Mouse (Mus musculus): ENCODE measurements around the gene Capzb. TPM values are rescaled to one million over a fixed set of nuclear protein-coding genes. Genes with fewer than 3 reads are reported as not detected.
A peak's percentile ranks its signal among the peaks of the same experiment; 100 is the strongest.

The Capzb gene
- polyA plus RNA-seq, 1 experiment, result 167 TPM

DNA sequence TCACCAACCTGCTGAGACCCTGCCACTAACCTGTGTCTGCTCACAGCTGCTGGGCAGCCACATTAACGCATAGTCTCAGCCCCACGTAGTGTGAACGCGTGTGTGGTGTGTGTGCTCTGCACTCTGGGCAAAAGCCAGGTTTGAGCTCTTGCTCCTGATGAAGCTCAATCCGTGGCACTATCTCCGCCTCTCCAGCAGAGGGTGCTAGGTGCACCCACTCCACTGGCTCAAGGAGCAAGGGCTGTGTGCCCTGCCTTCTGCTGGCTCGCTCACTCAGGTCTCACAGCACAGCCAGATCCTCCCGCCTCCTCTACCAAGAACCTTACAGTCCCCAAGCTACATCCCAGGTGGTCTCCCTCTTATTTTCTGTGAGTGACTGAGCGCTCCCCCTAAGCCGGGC, 96.3 kb downstream of the Capzb start:
- no peak for TF ChIP-seq POLR2A (IDR thresholded peaks at IDR 0.05; ENCODE audit: control insufficient read depth, extremely low read depth, insufficient read depth, low read length, poor library complexity)
- peak; percentile 75 for TF ChIP-seq CTCF (IDR thresholded peaks at IDR 0.05; ENCODE audit: borderline replicate concordance, control insufficient read depth, extremely low read depth, insufficient read depth, low read length, poor library complexity)
- 0 out of 2 replicates have a peak, but pooled peaks cover 10% of the 10 kb centered on the region for H3K36me3 ChIP-seq (ENCODE audit: control insufficient read depth, insufficient read depth, low read length)
- H3K27me3 ChIP-seq (ENCODE audit: control insufficient read depth, insufficient read depth, low read length), result no peaks in the 10 kb centered on the region
- 89% methylated on average over 10 of the region's 10 CpGs for WGBS
- peak; percentile 23 for DNase-seq
- no peak overlapping the region for H3K27ac ChIP-seq (ENCODE audit: control insufficient read depth, insufficient read depth, low read length)
- H3K4me1 ChIP-seq (replicated peaks; ENCODE audit: control insufficient read depth, insufficient read depth, low read length), result no peaks in the 10 kb centered on the region
- H3K4me3 ChIP-seq (ENCODE audit: control insufficient read depth, insufficient read depth, low read length), result no peak overlapping the region

DNA sequence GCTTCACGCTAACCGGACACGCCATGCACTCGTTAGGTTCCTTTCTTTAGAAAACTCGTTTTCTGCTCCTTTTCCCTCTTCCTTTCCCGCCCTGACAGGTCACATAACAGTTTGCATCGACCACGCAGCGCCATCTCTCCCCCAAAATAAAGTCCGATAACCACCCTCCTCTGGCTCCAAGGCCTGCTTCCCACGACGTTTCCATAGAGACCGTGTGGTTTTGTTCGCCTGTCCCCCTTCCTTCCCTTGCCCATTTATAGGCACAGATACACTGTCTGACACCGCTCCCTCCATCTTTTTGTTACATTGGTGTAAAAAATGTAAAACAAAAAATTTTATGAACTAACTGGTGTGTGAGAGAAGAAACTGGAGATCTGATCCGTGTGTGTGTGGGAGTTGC, 98.4 kb downstream of the Capzb start:
- TF ChIP-seq POLR2A (IDR thresholded peaks at IDR 0.05; ENCODE audit: control insufficient read depth, extremely low read depth, insufficient read depth, low read length, poor library complexity), result no peak
- TF ChIP-seq CTCF (IDR thresholded peaks at IDR 0.05; ENCODE audit: borderline replicate concordance, control insufficient read depth, extremely low read depth, insufficient read depth, low read length, poor library complexity), result no peak
- no peak for DNase-seq
- H3K4me3 ChIP-seq (ENCODE audit: control insufficient read depth, insufficient read depth, low read length), result no peak overlapping the region
- no peak overlapping the region for H3K27ac ChIP-seq (ENCODE audit: control insufficient read depth, insufficient read depth, low read length)
- H3K36me3 ChIP-seq (ENCODE audit: control insufficient read depth, insufficient read depth, low read length), result 0 out of 2 replicates have a peak, but pooled peaks cover 10% of the 10 kb centered on the region
- WGBS, result 78% methylated on average over 16 of the region's 16 CpGs
- no peaks in the 10 kb centered on the region for H3K27me3 ChIP-seq (ENCODE audit: control insufficient read depth, insufficient read depth, low read length)
- H3K4me1 ChIP-seq (replicated peaks; ENCODE audit: control insufficient read depth, insufficient read depth, low read length), result no peaks in the 10 kb centered on the region

DNA sequence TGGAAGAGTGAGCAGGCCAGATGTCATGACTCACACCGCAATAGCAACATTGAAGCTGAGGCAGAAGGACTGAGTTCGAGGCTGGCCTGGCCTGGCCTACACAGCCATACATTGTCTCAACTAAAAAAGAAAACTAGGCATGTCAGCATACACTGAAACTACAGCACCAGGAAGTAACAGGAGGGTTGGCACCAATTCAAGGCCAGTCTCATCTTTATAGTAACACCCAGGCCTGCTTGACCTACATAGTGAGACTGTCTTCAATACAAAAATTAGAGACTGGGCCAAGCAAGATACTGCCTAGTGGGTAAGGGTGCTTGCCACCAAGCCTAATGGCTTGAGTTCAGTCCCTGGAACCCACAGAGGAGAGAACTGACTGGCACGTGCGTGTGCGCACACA, 99.3 kb downstream of the Capzb start:
- H3K27ac ChIP-seq (ENCODE audit: control insufficient read depth, insufficient read depth, low read length), result no peak overlapping the region
- 99% methylated on average over 5 of the region's 5 CpGs for WGBS
- H3K4me3 ChIP-seq (ENCODE audit: control insufficient read depth, insufficient read depth, low read length), result no peak overlapping the region
- no peaks in the 10 kb centered on the region for H3K27me3 ChIP-seq (ENCODE audit: control insufficient read depth, insufficient read depth, low read length)
- DNase-seq, result no peak
- 0 out of 2 replicates have a peak, but pooled peaks cover 10% of the 10 kb centered on the region for H3K36me3 ChIP-seq (ENCODE audit: control insufficient read depth, insufficient read depth, low read length)
- H3K4me1 ChIP-seq (replicated peaks; ENCODE audit: control insufficient read depth, insufficient read depth, low read length), result no peaks in the 10 kb centered on the region
- TF ChIP-seq POLR2A (IDR thresholded peaks at IDR 0.05; ENCODE audit: control insufficient read depth, extremely low read depth, insufficient read depth, low read length, poor library complexity) (no peak), CTCF (IDR thresholded peaks at IDR 0.05; ENCODE audit: borderline replicate concordance, control insufficient read depth, extremely low read depth, insufficient read depth, low read length, poor library complexity) (no peak)

DNA sequence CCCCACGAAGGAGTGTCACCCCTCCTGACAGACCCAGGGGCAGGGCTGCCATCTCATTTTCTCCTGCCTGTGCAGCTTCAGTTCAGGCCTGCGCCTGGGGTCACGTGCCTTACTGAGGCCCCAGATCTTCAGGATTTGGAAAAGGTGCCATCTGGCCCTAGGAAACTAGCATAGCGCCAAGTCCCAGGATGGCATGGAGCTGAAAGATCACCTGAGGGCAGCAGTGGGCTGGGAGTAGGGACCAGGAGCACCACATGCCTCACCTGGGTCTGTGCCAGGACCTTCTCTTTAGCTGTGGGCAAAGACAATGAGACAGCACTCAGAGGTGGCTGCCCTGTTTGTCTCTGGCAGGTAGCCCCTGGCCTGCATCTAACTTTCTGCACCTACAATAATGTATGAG, 104.9 kb downstream of the Capzb start:
- Histone ChIP-seq H3K27ac (ENCODE audit: control insufficient read depth, insufficient read depth, low read length) (no peak overlapping the region), H3K27me3 (ENCODE audit: control insufficient read depth, insufficient read depth, low read length) (no peaks in the 10 kb centered on the region), H3K4me3 (ENCODE audit: control insufficient read depth, insufficient read depth, low read length) (no peak overlapping the region), H3K36me3 (ENCODE audit: control insufficient read depth, insufficient read depth, low read length) (peaks cover 3% of the 10 kb centered on the region; the same call in 1 of the 2 replicates), H3K4me1 (replicated peaks; ENCODE audit: control insufficient read depth, insufficient read depth, low read length) (no peaks in the 10 kb centered on the region)
- TF ChIP-seq POLR2A (IDR thresholded peaks at IDR 0.05; ENCODE audit: control insufficient read depth, extremely low read depth, insufficient read depth, low read length, poor library complexity) (no peak), CTCF (IDR thresholded peaks at IDR 0.05; ENCODE audit: borderline replicate concordance, control insufficient read depth, extremely low read depth, insufficient read depth, low read length, poor library complexity) (no peak)
- 87% methylated on average over 4 of the region's 4 CpGs for WGBS
- no peak for DNase-seq

DNA sequence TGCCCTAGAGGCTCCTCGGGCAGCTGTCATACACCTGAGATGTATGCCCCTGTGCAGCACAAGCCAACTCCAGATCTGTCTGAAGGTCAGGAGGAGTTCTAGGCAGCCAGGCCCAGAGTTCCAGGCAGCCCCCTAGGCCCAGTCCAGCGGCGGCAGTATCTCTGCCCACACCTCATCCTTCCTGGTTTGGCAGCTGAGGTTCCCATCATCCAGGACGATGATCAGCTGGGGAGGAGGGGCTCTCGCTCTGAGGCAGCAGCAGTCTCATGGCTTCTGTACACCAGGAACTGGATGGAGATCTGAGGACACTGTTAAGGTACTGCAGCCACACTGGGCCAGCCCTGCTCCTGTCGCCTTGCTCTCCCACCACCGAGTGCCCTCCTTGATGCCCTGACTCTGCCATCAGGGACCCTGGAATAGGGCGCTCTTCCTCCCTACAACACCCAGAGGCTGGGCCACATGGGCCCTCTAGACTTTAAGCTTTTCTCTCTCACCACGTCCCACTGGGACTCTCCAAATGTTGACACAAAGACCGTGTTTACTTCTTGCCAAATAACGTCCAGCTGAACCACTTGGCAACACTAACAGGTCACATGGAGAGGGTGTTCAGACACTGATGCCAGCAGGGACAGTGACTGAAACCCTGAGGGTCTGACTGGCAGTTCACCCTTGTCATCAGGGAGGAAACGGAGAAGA, 106.1 kb downstream of the Capzb start:
- TF ChIP-seq CTCF (IDR thresholded peaks at IDR 0.05; ENCODE audit: borderline replicate concordance, control insufficient read depth, extremely low read depth, insufficient read depth, low read length, poor library complexity), result no peak
- no peak for TF ChIP-seq POLR2A (IDR thresholded peaks at IDR 0.05; ENCODE audit: control insufficient read depth, extremely low read depth, insufficient read depth, low read length, poor library complexity)
- H3K4me3 ChIP-seq (ENCODE audit: control insufficient read depth, insufficient read depth, low read length), result no peak overlapping the region
- 92% methylated on average over 12 of the region's 12 CpGs for WGBS
- no peaks in the 10 kb centered on the region for H3K4me1 ChIP-seq (replicated peaks; ENCODE audit: control insufficient read depth, insufficient read depth, low read length)
- H3K36me3 ChIP-seq (ENCODE audit: control insufficient read depth, insufficient read depth, low read length), result peaks cover 3% of the 10 kb centered on the region
- H3K27me3 ChIP-seq (ENCODE audit: control insufficient read depth, insufficient read depth, low read length), result no peaks in the 10 kb centered on the region
- DNase-seq, result no peak
- no peak overlapping the region for H3K27ac ChIP-seq (ENCODE audit: control insufficient read depth, insufficient read depth, low read length)

DNA sequence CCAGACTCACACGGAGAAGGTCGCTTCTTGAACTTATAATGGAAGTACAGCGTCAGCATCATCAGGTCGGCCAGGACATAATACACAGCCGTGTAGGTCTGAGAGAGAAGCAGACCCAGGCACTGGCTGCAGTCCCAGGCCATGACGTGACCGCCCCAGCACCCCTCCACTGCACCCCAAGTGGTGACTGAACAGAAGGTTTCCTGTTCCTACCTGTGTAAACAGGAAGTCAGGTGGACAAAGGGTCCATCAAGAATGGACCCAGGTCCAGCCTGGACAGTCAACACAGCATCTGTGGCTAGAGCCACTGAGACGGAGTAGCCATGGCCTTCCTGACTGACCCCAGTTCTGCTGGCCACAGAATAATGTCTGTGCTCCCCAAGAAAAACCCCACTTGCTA, 109.1 kb downstream of the Capzb start:
- Histone ChIP-seq H3K27me3 (ENCODE audit: control insufficient read depth, insufficient read depth, low read length) (no peaks in the 10 kb centered on the region), H3K36me3 (ENCODE audit: control insufficient read depth, insufficient read depth, low read length) (peaks cover 3% of the 10 kb centered on the region), H3K27ac (ENCODE audit: control insufficient read depth, insufficient read depth, low read length) (no peak overlapping the region), H3K4me1 (replicated peaks; ENCODE audit: control insufficient read depth, insufficient read depth, low read length) (no peaks in the 10 kb centered on the region; the same call in 1 of the 2 replicates), H3K4me3 (ENCODE audit: control insufficient read depth, insufficient read depth, low read length) (no peak overlapping the region)
- no peak for TF ChIP-seq POLR2A (IDR thresholded peaks at IDR 0.05; ENCODE audit: control insufficient read depth, extremely low read depth, insufficient read depth, low read length, poor library complexity)
- no peak for TF ChIP-seq CTCF (IDR thresholded peaks at IDR 0.05; ENCODE audit: borderline replicate concordance, control insufficient read depth, extremely low read depth, insufficient read depth, low read length, poor library complexity)
- DNase-seq, result no peak
- 96% methylated on average over 8 of the region's 8 CpGs for WGBS
